Mouse (Mus musculus) kidney, adult 2 months (tissue): Measurements from ENCODE around the gene Actl6a. TPM values are rescaled to one million over a fixed set of nuclear protein-coding genes. Genes with fewer than 3 reads are reported as not detected.
"Not testable (repeated sequence)": the region's sequence is repeated elsewhere in the genome, so short reads cannot be mapped to it uniquely, and the experiment has no call there.

ENCODE experiments used
- DNase-seq: peaks from one replicate; pipeline ENCODE4 v3.0.0; 2021
- H3K27ac ChIP-seq: fragments of 200-500 bp; 2 replicates; pipeline ENCODE4 v1.5.1; 2012; ENCODE audit warnings: low read depth, low read length, control low read depth, inconsistent platforms; ENCODE audit not compliant: insufficient read depth
- H3K27me3 ChIP-seq: fragments of 200-500 bp; replicated peaks from 2 replicates; pipeline ENCODE4 v1.6.1; 2012; ENCODE audit warnings: mild to moderate bottlenecking, moderate library complexity, low read length, inconsistent platforms; ENCODE audit not compliant: control insufficient read depth, insufficient read depth
- H3K36me3 ChIP-seq: fragments of 200-500 bp; 2 replicates; pipeline ENCODE4 v1.6.1; 2012; ENCODE audit warnings: mild to moderate bottlenecking, moderate library complexity, low read length, inconsistent platforms; ENCODE audit not compliant: control insufficient read depth, insufficient read depth
- H3K4me1 ChIP-seq: fragments of 200-500 bp; 2 replicates; pipeline ENCODE4 v1.6.1; 2011; ENCODE audit warnings: low read length; ENCODE audit not compliant: control insufficient read depth, insufficient read depth
- H3K4me3 ChIP-seq: fragments of 200-500 bp; 2 replicates; pipeline ENCODE4 v1.5.1; 2011; ENCODE audit warnings: mild to moderate bottlenecking, low read depth, low read length, control low read depth; ENCODE audit not compliant: insufficient read depth
- CTCF ChIP-seq: fragments of 200-500 bp; conservative IDR thresholded peaks from 2 replicates; pipeline ENCODE4 v1.5.1; 2011; ENCODE audit warnings: low read depth, mild to moderate bottlenecking, control low read depth, low read length, moderate library complexity, mixed read lengths; ENCODE audit not compliant: insufficient read depth, insufficient read length
- POLR2A ChIP-seq: fragments of 200-500 bp; IDR thresholded peaks from one replicate; pipeline ENCODE4 v1.6.1; 2011; ENCODE audit warnings: low read depth, low read length, control low read depth
- WGBS: fragments of 180-500 bp; shearing (Covaris S2); methylation state at CpG from one replicate; pipeline ENCODE4 v1.1.7; 2018; 5-methylcytosine and 5-hydroxymethylcytosine counted together
- polyA plus RNA-seq: library from polyadenylated mRNA; depleted of rRNA; stranded (reverse); fragments of >200 nt; gene quantifications from 2 replicates; pipeline ENCODE4 v1.2.3, GENCODE M21; 2012

Actl6a gene
- polyA plus RNA-seq, 1 experiment: 17.8 TPM

GRCm38 (mm10) chr3:32695583-32695980, 10.5 kb upstream of the Actl6a start:
- no peaks in the 10 kb centered on the region for H3K36me3 ChIP-seq
- no peak for DNase-seq
- 86% methylated on average over 4 of the region's 4 CpGs for WGBS
- no peak overlapping the region for H3K4me3 ChIP-seq
- no peak overlapping the region for H3K27ac ChIP-seq
- TF ChIP-seq CTCF (no peak), POLR2A (no peak)
- H3K4me1 ChIP-seq: 0 out of 2 replicates have a peak, but pooled peaks cover 3% of the 10 kb centered on the region
- no peaks in the 10 kb centered on the region; the same call in 1 of the 2 replicates for H3K27me3 ChIP-seq

- peak; percentile 96 for TF ChIP-seq CTCF
- no peak for TF ChIP-seq POLR2A
- peak; percentile 93 for DNase-seq
Observed at GRCm38 (mm10) chr3:32698228-32698863, 7.8 kb upstream of the Actl6a start.

DNA sequence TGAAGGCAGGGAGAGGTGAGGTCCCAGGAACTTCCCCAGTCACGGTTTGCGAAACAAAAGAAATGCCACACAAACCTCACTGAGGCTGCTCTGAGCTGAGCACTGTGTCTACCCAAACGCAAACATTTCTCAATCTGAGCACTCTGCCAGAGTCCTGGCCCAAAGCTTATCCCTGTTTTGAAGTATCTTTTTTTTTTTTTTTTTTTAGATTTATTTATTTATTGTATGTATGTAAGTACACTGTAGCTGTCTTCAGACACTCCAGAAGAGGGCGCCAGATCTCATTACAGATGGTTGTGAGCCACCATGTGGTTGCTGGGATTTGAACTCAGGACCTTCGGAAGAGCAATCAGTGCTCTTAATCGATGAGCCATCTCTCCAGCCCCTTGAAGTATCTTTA, 2.1 kb upstream of the Actl6a start:
- not testable (repeated sequence) for DNase-seq
- WGBS: 93% methylated on average over 6 of the region's 6 CpGs

More at GRCm38 (mm10) chr3:32698228-32698863, 7.8 kb upstream of the Actl6a start:
- Histone ChIP-seq H3K27me3 (no peaks in the 10 kb centered on the region), H3K27ac (no peak overlapping the region), H3K36me3 (no peaks in the 10 kb centered on the region), H3K4me3 (no peak overlapping the region), H3K4me1 (0 out of 2 replicates have a peak, but pooled peaks cover 3% of the 10 kb centered on the region)
- 34% methylated on average over 7 of the region's 7 CpGs for WGBS

GRCm38 (mm10) chr3:32704632-32705031, 1.5 kb upstream of the Actl6a start:
- not testable (repeated sequence) for H3K27ac ChIP-seq, H3K4me3 ChIP-seq, DNase-seq, H3K4me1 ChIP-seq, H3K27me3 ChIP-seq, H3K36me3 ChIP-seq
- 95% methylated on average over 10 of the region's 10 CpGs for WGBS

More for the DNA sequence above, 2.1 kb upstream of the Actl6a start:
- not testable (repeated sequence) for H3K4me1 ChIP-seq, H3K27me3 ChIP-seq, H3K4me3 ChIP-seq, H3K27ac ChIP-seq, H3K36me3 ChIP-seq

DNA sequence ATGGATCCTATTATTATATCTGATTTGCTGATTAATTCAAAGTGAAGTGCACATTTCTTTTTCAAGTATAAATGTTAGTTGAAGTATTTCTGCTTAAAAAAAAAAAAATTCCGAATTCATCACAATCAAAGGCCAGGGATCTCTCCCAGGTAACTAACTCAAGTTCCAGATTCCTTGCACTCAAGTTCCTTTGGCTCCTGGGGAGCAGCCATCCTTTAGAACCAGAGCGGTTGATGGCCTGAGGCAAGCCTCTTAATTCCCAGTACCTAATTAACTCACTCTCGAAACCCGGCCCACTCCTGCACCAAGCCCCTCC, 1.9 kb downstream of the Actl6a start:
- Histone ChIP-seq H3K4me1 (no peaks in the 10 kb centered on the region; the same call in 1 of the 2 replicates), H3K36me3 (no peaks in the 10 kb centered on the region), H3K27me3 (no peaks in the 10 kb centered on the region), H3K27ac (no peak overlapping the region), H3K4me3 (peak overlapping the region; percentile 46)
- WGBS: 3% methylated on average over 4 of the region's 4 CpGs
- no peak for DNase-seq
- TF ChIP-seq POLR2A: no peak
- no peak for TF ChIP-seq CTCF

GRCm38 (mm10) chr3:32708368-32709231, 2.5 kb downstream of the Actl6a start:
- Histone ChIP-seq H3K4me1 (peaks cover 4% of the 10 kb centered on the region; the same call in 1 of the 2 replicates), H3K36me3 (no peaks in the 10 kb centered on the region), H3K27me3 (no peaks in the 10 kb centered on the region), H3K27ac (peak overlapping the region; percentile 79), H3K4me3 (peak overlapping the region; percentile 88)
- 0 out of 2 replicates have a peak, but pooled peaks have one; percentile 19 for TF ChIP-seq CTCF
- TF ChIP-seq POLR2A: peak; percentile 12
- peak; percentile 99 for DNase-seq
- 1% methylated on average over 89 of the region's 90 CpGs for WGBS

GRCm38 (mm10) chr3:32709388-32709787, 3.3 kb downstream of the Actl6a start:
- no peak for DNase-seq
- Histone ChIP-seq H3K4me3 (peak overlapping the region; percentile 88), H3K27ac (no peak overlapping the region), H3K36me3 (no peaks in the 10 kb centered on the region), H3K27me3 (no peaks in the 10 kb centered on the region), H3K4me1 (peaks cover 4% of the 10 kb centered on the region; the same call in 1 of the 2 replicates)
- WGBS: 4% methylated on average over 9 of the region's 9 CpGs
- TF ChIP-seq CTCF: no peak
- no peak for TF ChIP-seq POLR2A
